Mouse (Mus musculus): Measurements from ENCODE around the gene Cd52.

Cd52 gene

DNA sequence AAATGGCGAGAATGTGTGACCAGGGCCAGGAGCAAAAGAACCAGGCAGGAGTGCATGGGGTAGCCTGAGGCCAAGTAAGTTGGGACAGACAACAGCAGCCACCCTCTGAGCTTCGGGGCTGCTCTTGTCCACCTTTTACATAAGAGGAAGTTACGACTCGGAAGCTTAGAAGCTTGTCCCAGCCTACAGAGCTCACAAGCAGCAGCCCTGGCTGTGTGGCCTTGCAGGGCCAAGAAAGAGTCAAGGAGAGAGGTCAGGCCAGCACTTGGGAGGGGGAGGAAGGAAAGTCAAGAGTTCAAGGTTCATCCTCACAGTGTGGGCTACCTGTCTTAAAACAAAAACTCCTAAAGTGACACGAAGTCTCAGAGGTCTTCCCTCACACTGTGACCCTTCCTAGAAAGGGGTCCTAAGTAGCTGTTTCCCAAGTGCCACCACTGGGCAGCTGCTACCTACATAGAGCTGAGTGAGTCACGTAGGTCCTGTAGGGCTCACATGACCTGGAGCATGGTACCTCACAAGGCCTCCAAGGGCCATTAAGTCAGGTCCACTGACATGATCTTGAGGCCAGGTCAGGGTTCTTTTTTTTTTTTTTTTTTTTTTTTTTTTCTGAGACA, 25.4 kb upstream of the Cd52 start:
- in situ Hi-C loops (cut with MboI; ENCODE audit: unreplicated experiment in 2 of 2): loop anchor here in 1 of 2 experiments (5.0 kb wide), 1 partner anchor 83 kb away; no protein-coding TSS in a partner anchor

GRCm38 (mm10) chr4:134119644-134120043, 24.8 kb upstream of the Cd52 start:
- in situ Hi-C loops (cut with MboI; ENCODE audit: unreplicated experiment in 2 of 2): loop anchor here in 1 of 2 experiments (5.0 kb wide), 1 partner anchor 82 kb away; no protein-coding TSS in a partner anchor

- in situ Hi-C loops (cut with MboI; ENCODE audit: unreplicated experiment in 2 of 2): no loop called here
These were observed 24.2 kb upstream of the Cd52 start for GRCm38 (mm10) chr4:134119042-134119441.

DNA sequence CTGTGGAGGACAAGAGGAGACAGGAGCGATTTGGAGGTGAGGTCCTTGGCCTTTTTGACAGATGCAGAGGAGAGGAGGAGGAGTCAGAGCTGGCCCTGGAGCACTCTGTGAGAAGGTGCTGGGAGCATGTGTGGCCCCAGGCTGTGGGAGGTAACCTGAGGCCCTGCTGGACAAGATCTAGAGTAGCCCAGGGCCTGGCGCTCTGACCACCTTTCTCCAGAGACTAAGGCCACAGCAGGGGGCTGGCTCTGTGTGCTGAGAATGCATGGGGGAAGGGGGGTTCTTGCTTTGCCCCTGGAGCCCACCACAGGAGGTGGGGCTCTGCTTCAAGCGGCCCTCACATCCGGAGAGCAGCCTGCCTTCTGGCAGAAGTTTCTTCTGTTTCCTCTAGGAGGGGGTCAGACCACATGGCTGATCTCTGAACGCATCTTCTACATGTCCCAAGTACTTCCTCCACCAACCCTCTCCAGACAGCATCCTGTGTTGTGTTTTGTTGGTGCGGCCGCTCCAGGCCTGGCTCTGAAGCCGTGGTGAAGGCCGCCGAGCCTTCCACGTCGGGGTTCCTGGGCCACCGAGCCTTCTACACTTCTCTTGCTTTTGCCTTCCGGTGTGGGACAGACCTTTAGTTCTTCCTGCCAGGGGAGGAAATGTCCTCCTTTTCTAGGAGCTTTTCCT, 23.4 kb upstream of the Cd52 start:
- in situ Hi-C loops (cut with MboI; ENCODE audit: unreplicated experiment in 2 of 2): no loop called here

GRCm38 (mm10) chr4:134117012-134117411, 22.1 kb upstream of the Cd52 start:
- in situ Hi-C loops (cut with MboI; ENCODE audit: unreplicated experiment in 2 of 2): no loop called here

- in situ Hi-C loops (cut with MboI; ENCODE audit: unreplicated experiment in 2 of 2): no loop called here
These were observed 21.6 kb upstream of the Cd52 start for GRCm38 (mm10) chr4:134116501-134116900.

DNA sequence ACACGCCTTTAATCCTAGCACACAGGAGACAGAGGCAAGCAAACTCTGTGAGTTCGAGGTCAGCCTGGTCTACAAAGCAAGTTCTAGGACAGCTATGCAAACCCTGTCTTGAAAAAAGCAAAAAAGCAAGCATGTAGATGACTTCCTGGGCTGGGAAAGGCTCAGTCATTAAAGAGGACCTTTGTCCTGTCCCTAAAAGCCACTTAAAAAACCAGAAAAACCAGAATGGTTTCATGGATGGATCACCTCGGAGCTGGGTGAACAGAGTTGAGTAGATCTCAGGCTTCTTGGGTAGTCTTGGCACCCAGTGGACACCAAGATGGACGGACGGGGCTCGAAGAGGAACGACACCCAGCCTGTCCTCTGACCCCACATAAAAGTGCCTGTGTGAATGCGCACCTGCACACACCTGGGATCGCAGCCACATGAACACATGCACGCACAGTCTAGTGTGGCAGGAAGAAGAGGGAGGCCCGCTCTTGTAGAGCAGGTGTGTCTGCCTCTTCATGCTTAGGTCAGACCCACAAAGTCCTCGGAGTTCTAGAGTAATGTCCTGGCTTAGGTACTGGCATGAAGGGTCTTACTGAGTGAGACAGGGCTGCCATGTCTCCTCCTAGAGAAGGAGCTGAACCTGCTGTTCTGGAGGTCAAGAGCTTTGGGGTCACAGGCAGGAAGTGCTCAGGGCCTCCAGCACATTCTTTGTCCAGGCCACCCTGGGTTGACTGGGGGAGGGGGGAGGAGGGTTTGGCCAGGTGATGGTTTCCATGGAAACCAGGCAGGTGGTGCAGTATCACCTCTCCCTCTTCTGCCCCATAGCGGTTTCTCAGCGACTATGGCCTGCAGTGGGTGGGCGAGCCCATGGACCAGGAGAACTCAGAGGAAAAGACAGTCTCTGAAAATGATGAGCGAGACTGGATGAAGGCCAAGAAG, 20.6 kb upstream of the Cd52 start:
- in situ Hi-C loops (cut with MboI; ENCODE audit: unreplicated experiment in 2 of 2): no loop called here

DNA sequence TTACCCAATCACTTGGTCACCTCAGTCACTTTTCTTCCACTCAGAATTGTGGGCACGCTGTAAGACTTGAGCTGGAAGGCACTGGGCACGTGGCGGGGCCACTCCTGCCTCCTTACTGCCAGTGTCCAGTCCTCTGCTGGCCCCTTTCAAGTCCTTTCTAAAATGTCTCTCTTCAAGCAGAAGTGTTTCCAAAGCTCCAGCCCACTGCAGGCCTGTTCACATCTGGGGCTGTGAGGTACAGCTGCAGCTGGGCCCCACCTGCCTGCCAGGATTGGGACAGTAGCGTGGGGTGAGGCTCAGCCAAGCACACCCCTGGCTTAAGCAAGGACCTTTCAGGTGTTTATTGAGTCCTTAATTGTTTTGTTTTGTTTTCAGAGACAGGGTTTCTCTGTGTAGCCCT, 19.2 kb upstream of the Cd52 start:
- in situ Hi-C loops (cut with MboI; ENCODE audit: unreplicated experiment in 2 of 2): no loop called here

DNA sequence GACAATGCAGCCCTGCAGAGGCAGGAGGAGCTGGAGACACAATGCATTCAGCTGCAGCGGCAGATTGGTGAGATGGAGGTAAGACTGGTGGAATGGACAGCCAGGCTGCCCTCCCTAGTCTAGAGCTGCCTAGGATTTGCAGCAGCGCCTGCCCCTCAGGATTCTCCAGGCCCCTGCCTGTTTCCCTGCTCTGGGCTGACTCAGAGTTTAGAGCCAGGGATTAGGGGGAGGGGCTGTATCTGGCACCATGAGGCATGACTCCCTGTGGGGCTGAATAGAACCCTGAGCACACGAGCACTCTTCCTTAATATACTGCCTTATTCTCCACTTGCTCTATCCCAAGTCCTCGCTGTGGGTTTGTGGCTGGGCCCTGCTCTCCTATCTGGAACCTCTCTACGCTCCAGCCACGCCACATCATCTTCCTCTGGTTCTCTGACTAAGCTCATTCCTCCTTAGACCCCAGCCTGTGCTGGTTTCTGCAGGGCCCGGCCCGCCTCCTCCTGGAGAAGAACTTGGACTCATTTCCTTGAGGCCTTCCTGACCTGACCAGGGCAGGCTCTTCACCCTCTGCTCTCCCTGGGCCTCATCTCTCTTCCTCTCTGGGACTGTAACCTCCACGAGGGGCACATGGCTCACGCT, 18.6 kb upstream of the Cd52 start:
- in situ Hi-C loops (cut with MboI; ENCODE audit: unreplicated experiment in 2 of 2): no loop called here

- in situ Hi-C loops (cut with MboI; ENCODE audit: unreplicated experiment in 2 of 2): no loop called here
These were observed 17.5 kb upstream of the Cd52 start for GRCm38 (mm10) chr4:134112403-134112802.

DNA sequence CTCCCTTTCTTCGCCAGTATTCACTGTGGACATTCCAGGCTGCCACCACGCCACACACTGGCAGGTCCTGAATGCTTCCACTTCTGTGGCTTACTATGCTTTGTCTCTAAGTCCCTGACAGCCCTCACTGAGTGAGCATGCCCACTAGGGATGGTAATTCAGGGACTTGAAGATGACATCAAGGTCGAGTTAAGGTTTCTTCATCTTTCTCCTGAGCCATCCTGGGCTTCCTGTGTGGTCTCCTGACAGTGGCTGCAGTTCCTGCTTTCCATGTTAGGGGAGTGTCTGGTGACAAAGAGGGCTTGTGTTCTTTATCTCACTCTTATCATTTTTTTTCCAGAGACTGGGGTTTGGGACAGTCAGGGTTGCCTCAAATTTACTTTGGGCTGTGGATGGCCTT, 15.8 kb upstream of the Cd52 start:
- in situ Hi-C loops (cut with MboI; ENCODE audit: unreplicated experiment in 2 of 2): no loop called here

- in situ Hi-C loops (cut with MboI; ENCODE audit: unreplicated experiment in 2 of 2): no loop called here
These were observed 13.3 kb upstream of the Cd52 start for GRCm38 (mm10) chr4:134108196-134108595.

GRCm38 (mm10) chr4:134107730-134108129, 12.8 kb upstream of the Cd52 start:
- in situ Hi-C loops (cut with MboI; ENCODE audit: unreplicated experiment in 2 of 2): no loop called here

DNA sequence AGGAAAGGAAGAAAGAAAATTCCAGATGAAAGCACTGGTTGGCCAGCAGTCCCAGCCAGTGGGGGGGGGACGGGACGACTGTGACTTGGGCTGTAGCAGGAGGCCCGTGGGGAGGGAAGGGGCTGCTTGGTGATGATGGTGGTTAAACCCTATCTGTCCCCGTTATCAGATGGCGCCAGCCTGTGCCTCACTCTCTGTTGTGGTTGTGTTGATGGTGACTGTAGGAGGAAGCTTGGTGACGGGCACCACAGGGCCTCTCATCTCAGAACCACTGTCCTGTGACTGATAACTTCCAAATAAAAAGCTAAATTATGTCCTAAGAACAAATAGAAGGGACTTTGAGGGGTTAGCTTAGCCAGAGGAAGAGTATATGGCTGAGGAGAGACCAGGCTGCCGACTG, 11.2 kb upstream of the Cd52 start:
- in situ Hi-C loops (cut with MboI; ENCODE audit: unreplicated experiment in 2 of 2): no loop called here

DNA sequence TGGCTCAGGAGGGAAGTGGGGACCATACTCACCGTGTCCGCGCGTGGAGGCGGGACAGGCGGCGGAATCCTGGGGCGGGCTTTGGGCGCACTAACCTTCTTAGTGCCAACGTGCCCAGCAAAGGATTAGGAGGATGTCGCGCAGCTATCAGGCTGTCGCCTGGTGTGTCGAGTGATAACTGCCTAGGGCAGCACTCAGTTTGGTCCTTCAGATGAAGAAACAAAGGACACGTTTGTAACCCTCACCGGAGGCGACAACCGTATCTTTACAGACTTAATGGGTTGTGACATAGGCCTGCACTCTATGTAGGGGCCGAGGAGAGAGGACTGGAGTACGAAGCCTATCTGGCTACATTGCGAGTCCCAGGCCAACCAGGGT, 7.8 kb upstream of the Cd52 start:
- in situ Hi-C loops (cut with MboI; ENCODE audit: unreplicated experiment in 2 of 2): no loop called here

DNA sequence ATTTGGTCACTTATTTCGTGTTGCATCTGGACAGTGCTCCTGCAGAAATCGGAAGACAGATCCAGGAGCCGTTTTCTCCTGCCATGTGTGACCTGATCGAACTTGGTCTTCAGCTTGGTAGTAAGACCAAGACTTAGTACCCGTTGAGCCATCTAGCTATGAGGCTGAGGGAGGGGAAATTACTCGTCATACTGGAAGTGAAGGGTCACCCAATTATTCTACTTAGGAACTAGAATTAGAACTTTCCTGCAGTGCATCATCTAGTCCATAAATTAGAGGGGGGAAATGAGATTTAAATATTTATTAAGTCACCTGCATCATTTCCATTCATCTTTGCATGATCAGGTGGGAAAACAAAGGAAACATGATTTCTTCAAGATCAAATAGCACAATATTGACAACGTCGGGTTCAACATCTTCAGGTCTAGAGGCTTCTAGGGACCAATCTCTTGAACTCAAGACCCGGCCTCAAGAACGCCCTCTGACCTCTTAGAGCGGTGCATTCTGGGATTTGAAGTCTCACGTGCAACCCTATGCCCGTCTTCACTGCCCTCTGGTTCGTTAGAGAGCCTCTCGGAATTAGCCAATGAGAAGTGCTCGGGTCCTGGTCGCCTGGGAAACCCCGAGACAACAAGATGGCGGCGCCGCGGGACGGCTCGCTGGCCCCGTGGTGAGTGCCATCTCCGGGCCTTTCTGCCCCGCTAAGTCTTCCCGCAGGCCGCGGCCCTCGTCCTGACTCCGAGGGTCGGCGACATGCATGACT, 7.3 kb upstream of the Cd52 start, which contains the start of gene Ubxn11:
Ubxn11 (plus strand) TSS at position 592 of the 763 bp plus-strand sequence.
- in situ Hi-C loops (cut with MboI; ENCODE audit: unreplicated experiment in 2 of 2): no loop called here

GRCm38 (mm10) chr4:134100245-134100644, 5.4 kb upstream of the Cd52 start:
- in situ Hi-C loops (cut with MboI; ENCODE audit: unreplicated experiment in 2 of 2): no loop called here

GRCm38 (mm10) chr4:134098628-134099027, 3.7 kb upstream of the Cd52 start:
- in situ Hi-C loops (cut with MboI; ENCODE audit: unreplicated experiment in 2 of 2): loop anchor here in 1 of 2 experiments (10.0 kb wide), 1 partner anchor 86 kb away; the partner anchor contains the start of gene Cep85

DNA sequence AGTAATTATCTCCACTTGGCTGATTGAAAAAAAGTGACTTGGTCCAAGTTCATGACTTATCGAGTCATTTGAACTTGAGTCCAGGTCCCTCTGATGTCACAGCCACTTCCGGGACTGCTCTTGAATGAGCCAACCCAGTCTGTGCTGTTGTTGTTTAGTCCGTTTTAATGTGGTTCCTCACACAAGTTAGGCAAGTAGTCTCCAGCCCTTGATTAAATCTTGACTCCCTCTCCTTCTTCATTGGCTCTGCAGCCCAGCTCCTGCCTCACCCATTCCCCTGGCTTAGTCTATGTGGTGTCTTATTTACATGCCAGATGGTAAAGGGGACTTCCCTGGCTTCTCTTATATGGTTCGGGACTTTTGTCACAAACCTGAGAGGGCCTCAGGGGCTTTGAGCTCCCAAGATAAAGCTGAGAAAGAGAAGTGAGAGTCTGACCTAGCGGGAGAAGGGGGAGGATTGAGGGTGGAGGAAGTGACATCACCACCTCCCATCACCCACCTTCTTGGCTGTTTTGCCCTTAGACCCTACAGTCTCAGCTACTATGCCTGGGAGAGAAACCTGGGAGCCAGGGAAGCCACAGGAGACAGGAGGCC, 2.2 kb upstream of the Cd52 start:
- in situ Hi-C loops (cut with MboI; ENCODE audit: unreplicated experiment in 2 of 2): loop anchor here in 1 of 2 experiments (10.0 kb wide), 1 partner anchor 88 kb away; the partner anchor contains the start of gene Cep85
